Mouse (Mus musculus) induced T-regulatory cell, adult 2 months (primary cell): ENCODE results near the gene Slc16a9.

Experiments used
- DNase-seq: peaks from one replicate; pipeline ENCODE4 v3.0.0-alpha.2; 2012; ENCODE audit warnings: low read depth

Gene Slc16a9

DNA sequence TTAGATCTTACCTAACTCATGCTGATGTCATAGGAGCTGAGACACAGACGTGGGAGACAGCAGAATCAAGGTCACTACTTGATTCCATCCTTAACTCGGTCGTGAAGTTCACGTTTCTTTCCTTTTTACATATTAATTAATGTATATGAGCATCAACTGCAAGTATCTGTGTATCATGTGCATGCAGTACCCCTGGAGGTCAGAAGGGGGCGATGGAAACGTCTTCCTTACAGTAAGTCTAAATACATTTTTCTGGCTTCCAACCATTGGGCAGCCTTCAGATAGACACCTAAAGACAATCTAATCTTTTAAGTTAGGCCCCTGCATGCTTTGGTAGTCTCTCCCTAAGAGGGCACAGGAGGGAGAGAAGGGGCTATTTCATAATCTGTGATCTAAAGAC, 58.3 kb downstream of the Slc16a9 start:
- DNase-seq: peak; percentile 25

DNA sequence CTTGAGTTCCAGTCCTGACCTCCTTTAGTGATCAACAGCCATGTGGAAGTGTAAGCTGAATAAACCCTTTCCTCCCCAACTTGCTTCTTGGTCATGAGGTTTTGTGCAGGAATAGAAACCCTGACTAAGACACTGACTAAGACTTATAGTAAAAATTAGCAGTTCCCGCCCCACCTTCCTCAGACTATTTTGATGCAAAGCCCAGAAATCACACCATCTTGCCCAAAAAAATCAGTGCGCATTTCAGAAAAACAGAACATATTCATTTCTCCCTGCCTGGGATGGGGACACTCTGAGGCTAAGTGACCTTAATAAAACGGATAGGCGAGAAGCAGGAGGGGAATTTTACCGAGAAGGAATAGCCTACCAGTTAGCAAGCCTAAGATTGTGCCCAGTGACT, 60.8 kb downstream of the Slc16a9 start:
- no peak for DNase-seq

DNA sequence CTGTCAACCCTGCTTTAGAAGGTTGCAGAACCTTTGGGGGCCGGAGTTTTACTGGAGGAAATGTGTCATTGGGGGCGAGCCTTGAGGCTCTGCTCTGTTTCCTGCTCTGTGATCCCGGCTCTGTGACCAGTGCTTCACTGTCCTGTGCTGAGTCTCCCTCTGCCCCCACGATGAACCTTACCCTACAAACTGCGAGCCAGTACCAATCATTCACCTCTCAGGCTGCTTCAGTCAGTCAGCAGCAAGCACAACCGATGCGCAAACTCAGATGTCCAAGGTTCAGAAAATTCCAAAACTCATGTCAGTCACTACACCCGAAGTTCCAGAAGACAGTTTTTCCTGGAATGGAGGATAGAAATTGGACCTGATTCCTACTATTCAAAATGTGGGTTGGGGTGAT, 64.5 kb downstream of the Slc16a9 start:
- no peak for DNase-seq

DNA sequence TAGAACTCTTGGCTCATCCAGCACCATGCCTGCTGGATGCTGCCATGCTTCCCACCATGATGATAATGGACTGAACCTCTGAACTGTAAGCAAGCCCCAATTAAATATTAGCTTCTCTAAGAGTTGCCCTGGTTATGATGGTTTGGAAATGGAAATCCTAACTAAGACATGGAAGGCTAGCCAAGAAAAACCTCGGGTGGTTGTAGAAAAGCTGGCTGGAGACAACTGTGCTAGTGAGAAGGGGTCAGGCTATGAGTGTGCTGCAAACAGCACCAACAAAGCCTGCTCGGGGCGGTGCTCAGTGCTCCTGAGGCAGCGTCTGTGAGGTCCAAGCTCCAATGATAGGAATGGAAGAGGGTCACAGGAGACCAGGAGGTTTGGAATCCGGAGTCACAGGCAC, 65.7 kb downstream of the Slc16a9 start:
- DNase-seq: no peak

DNA sequence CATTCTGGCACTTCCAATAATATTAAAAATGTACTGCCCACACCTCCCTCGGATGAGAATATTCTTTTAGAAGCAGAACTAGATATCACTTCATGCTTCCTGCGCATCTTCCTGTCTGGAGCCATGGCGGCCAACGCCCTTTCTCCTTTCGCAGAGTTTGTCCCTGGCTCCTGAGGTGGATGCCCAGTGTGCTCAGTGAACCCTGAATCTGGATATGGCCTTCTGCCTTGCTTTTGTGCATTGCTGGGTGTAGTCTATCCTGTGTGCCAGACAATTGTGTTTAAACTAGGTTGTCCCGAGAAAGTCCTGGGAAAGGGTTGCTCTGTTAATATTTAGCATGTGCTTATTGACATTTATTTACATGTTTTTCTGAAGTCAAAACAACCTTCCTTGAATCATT, 71.0 kb downstream of the Slc16a9 start:
- no peak for DNase-seq

- DNase-seq: no peak
Measured at GRCm38 (mm10) chr10:70316856-70317255, 72.0 kb downstream of the Slc16a9 start.

GRCm38 (mm10) chr10:70317394-70317965, 72.6 kb downstream of the Slc16a9 start:
- DNase-seq: no peak

GRCm38 (mm10) chr10:70318630-70319029, 73.7 kb downstream of the Slc16a9 start:
- peak; percentile 61 for DNase-seq

- no peak for DNase-seq
Measured at GRCm38 (mm10) chr10:70325518-70325917, 80.6 kb downstream of the Slc16a9 start.

GRCm38 (mm10) chr10:70327331-70327730, 82.4 kb downstream of the Slc16a9 start:
- DNase-seq: no peak

DNA sequence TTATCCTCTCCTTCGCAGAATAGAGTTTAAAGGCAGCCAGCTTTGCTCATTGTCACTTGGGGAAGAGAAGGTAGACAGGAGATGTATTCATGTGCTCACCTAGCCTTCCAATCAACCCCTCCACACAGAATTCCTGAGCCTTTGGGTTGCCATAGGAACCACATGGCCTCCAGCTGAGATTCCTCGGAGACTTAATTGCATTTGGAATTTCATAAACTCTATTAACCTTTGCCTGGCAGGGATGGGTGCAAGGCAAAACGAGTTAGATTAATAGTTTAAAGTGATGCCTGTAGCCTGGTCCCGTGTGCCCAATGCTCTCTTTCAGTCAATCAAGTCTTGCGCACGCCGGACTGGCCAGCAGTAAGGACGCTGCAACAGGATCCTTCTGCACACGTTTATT, 83.2 kb downstream of the Slc16a9 start:
- no peak for DNase-seq
